Mouse (Mus musculus) spleen, adult 2 months (tissue): ENCODE results near the gene Ppp1r14a. TPM values are rescaled to one million over a fixed set of nuclear protein-coding genes. Genes with fewer than 3 reads are reported as not detected.

ENCODE experiments used
- DNase-seq, 2 experiments: peaks; one replicate each; pipeline versions ENCODE4 v3.0.0 to v3.0.0-alpha.2; 2012 to 2021; ENCODE audit warnings: low spot score in 2 of 2, low read depth in 1 of 2
- H3K27ac ChIP-seq: fragments of 200-500 bp; 2 replicates; pipeline ENCODE4 v1.5.1; 2012; ENCODE audit warnings: low read length, inconsistent platforms; ENCODE audit not compliant: insufficient read depth
- H3K27me3 ChIP-seq: fragments of 200-500 bp; 2 replicates; pipeline ENCODE4 v1.6.1; 2012; ENCODE audit warnings: mild to moderate bottlenecking, moderate library complexity, low read length, inconsistent platforms; ENCODE audit not compliant: control insufficient read depth, insufficient read depth
- H3K36me3 ChIP-seq: fragments of 200-500 bp; 2 replicates; pipeline ENCODE4 v1.6.1; 2012; ENCODE audit warnings: mild to moderate bottlenecking, low read length, inconsistent platforms; ENCODE audit not compliant: control insufficient read depth, insufficient read depth
- H3K4me1 ChIP-seq: fragments of 200-500 bp; 2 replicates; pipeline ENCODE4 v1.6.1; 2011; ENCODE audit warnings: inconsistent platforms; ENCODE audit not compliant: control insufficient read depth, insufficient read depth, insufficient read length
- H3K4me3 ChIP-seq: fragments of 200-500 bp; 2 replicates; pipeline ENCODE4 v1.5.1; 2011; ENCODE audit warnings: mild to moderate bottlenecking, inconsistent platforms; ENCODE audit not compliant: insufficient read depth, insufficient read length; ENCODE audit errors: extremely low read depth
- CTCF ChIP-seq: fragments of 200-500 bp; IDR thresholded peaks from 2 replicates; pipeline ENCODE4 v1.5.1; 2011; ENCODE audit warnings: mild to moderate bottlenecking, inconsistent platforms; ENCODE audit not compliant: insufficient read depth, insufficient read length, insufficient replicate concordance; ENCODE audit errors: extremely low read depth
- POLR2A ChIP-seq: fragments of 200-500 bp; IDR thresholded peaks from 2 replicates; pipeline ENCODE4 v1.6.1; 2011; ENCODE audit warnings: low read depth, low read length, inconsistent platforms
- WGBS: fragments of 180-500 bp; shearing (Covaris S2); methylation state at CpG from one replicate; pipeline ENCODE4 v1.1.7; 2018; 5-methylcytosine and 5-hydroxymethylcytosine counted together
- polyA plus RNA-seq: library from polyadenylated mRNA; depleted of rRNA; stranded (reverse); fragments of >200 nt; gene quantifications from 2 replicates; pipeline ENCODE4 v1.2.3, GENCODE M21; 2012; rRNA removed

Ppp1r14a gene
- polyA plus RNA-seq, result 27.3 and 62.6 TPM in 2 replicates

- H3K36me3 ChIP-seq, result no peaks in the 10 kb centered on the region
- peak in 1 of 2 experiments; percentile 67 for DNase-seq
- peaks cover 9% of the 10 kb centered on the region for H3K4me1 ChIP-seq
- H3K27ac ChIP-seq, result peak within 1 kb of the TSS; percentile 56; the same call in 1 of the 2 replicates
- H3K27me3 ChIP-seq, result peaks cover 3% of the 10 kb centered on the region; the same call in 1 of the 2 replicates
- H3K4me3 ChIP-seq, result peak within 1 kb of the TSS; percentile 52; the same call in 1 of the 2 replicates
- no peak for TF ChIP-seq POLR2A
- peak; percentile 83 for TF ChIP-seq CTCF
- WGBS, result 7% methylated on average over 59 of the region's 59 CpGs
Observed at GRCm38 (mm10) chr7:29288942-29289638, at the start of gene Ppp1r14a. Ppp1r14a (plus strand) TSS chr7:29289308.

- Histone ChIP-seq H3K36me3 (peaks cover 2% of the 10 kb centered on the region; the same call in 1 of the 2 replicates), H3K4me3 (no peak overlapping the region), H3K27me3 (no peaks in the 10 kb centered on the region), H3K4me1 (0 out of 2 replicates have a peak, but pooled peaks cover 5% of the 10 kb centered on the region), H3K27ac (no peak overlapping the region)
- DNase-seq, result peak in 1 of 2 experiments; percentile 36
- no peak for TF ChIP-seq POLR2A
- peak; percentile 60; the same call in 1 of the 2 replicates for TF ChIP-seq CTCF
- WGBS, result 89% methylated on average over 7 of the region's 7 CpGs
Observed at GRCm38 (mm10) chr7:29244732-29245416, 44.2 kb upstream of the Ppp1r14a start.

GRCm38 (mm10) chr7:29246015-29246414 lies 43.1 kb upstream of the Ppp1r14a start:
- Histone ChIP-seq H3K36me3 (peaks cover 2% of the 10 kb centered on the region; the same call in 1 of the 2 replicates), H3K4me1 (0 out of 2 replicates have a peak, but pooled peaks cover 5% of the 10 kb centered on the region), H3K27me3 (no peaks in the 10 kb centered on the region), H3K4me3 (no peak overlapping the region), H3K27ac (no peak overlapping the region)
- no peak for TF ChIP-seq CTCF
- no peak for TF ChIP-seq POLR2A
- WGBS, result 88% methylated on average over 5 of the region's 5 CpGs
- DNase-seq, result no peak

- peaks cover 2% of the 10 kb centered on the region; the same call in 1 of the 2 replicates for H3K36me3 ChIP-seq
- TF ChIP-seq CTCF (no peak), POLR2A (no peak)
- DNase-seq, result no peak
- no peak overlapping the region for H3K4me3 ChIP-seq
- 0 out of 2 replicates have a peak, but pooled peaks cover 5% of the 10 kb centered on the region for H3K4me1 ChIP-seq
- H3K27me3 ChIP-seq, result no peaks in the 10 kb centered on the region
- 88% methylated on average over 21 of the region's 21 CpGs for WGBS
- no peak overlapping the region; the same call in 1 of the 2 replicates for H3K27ac ChIP-seq
Observed at GRCm38 (mm10) chr7:29246619-29247313, 42.3 kb upstream of the Ppp1r14a start.

- peak; percentile 32 to 79 for DNase-seq
- WGBS, result 43% methylated on average over 16 of the region's 16 CpGs
- 0 out of 2 replicates have a peak, but pooled peaks cover 5% of the 10 kb centered on the region for H3K4me1 ChIP-seq
- TF ChIP-seq POLR2A, result no peak
- TF ChIP-seq CTCF, result peak; percentile 94
- H3K27ac ChIP-seq, result no peak overlapping the region
- no peaks in the 10 kb centered on the region for H3K27me3 ChIP-seq
- peaks cover 2% of the 10 kb centered on the region; the same call in 1 of the 2 replicates for H3K36me3 ChIP-seq
- H3K4me3 ChIP-seq, result peak overlapping the region; percentile 48
Observed at GRCm38 (mm10) chr7:29247314-29247700, 41.8 kb upstream of the Ppp1r14a start.

GRCm38 (mm10) chr7:29247706-29248105 lies 41.4 kb upstream of the Ppp1r14a start:
- 49% methylated on average over 19 of the region's 19 CpGs for WGBS
- no peaks in the 10 kb centered on the region for H3K27me3 ChIP-seq
- H3K27ac ChIP-seq, result no peak overlapping the region
- TF ChIP-seq CTCF, result no peak
- no peak for TF ChIP-seq POLR2A
- H3K36me3 ChIP-seq, result peaks cover 2% of the 10 kb centered on the region; the same call in 1 of the 2 replicates
- DNase-seq, result no peak
- 0 out of 2 replicates have a peak, but pooled peaks cover 5% of the 10 kb centered on the region for H3K4me1 ChIP-seq
- H3K4me3 ChIP-seq, result peak overlapping the region; percentile 48
